Mouse (Mus musculus) MEL (cell line): ENCODE measurements around the gene Gabpa.

Experiments
- CHD1 ChIP-seq: IDR thresholded peaks from 2 replicates; pipeline ENCODE4 v1.6.1; 2012; ENCODE audit warnings: low read depth, mild to moderate bottlenecking, inconsistent platforms, low read length, improper control_type of control experiment
- CHD2 ChIP-seq: IDR thresholded peaks from 2 replicates; pipeline ENCODE4 v1.6.1; 2011; ENCODE audit warnings: low read length, improper control_type of control experiment
- CTCF ChIP-seq, 3 experiments: IDR thresholded peaks in 2 of 3; conservative IDR thresholded peaks in 1 of 3; 2 replicates each; pipeline ENCODE4 v1.5.1; 2011 to 2012; ENCODE audit warnings: low read length in 3 of 3, low read depth in 2 of 3, mild to moderate bottlenecking in 2 of 3, improper control_type of control experiment in 1 of 3, inconsistent platforms in 1 of 3, mixed read lengths in 1 of 3, moderate library complexity in 1 of 3; ENCODE audit not compliant: control insufficient read depth in 1 of 3, insufficient read depth in 1 of 3, poor library complexity in 1 of 3, severe bottlenecking in 1 of 3
- EP300 ChIP-seq, 2 experiments: IDR thresholded peaks; 2 replicates each; pipeline ENCODE4 v1.6.1; 2011; ENCODE audit warnings: improper control_type of control experiment in 2 of 2, low read length in 2 of 2, low read depth in 1 of 2, mild to moderate bottlenecking in 1 of 2
- GATA1 ChIP-seq: IDR thresholded peaks from 2 replicates; pipeline ENCODE4 v1.6.1; 2011; ENCODE audit warnings: low read depth, low read length, improper control_type of control experiment
- JUND ChIP-seq: IDR thresholded peaks from 2 replicates; pipeline ENCODE4 v1.6.1; 2011; ENCODE audit warnings: low read depth, mild to moderate bottlenecking, improper control_type of control experiment, low read length
- MYC ChIP-seq: IDR thresholded peaks from 2 replicates; pipeline ENCODE4 v1.6.1; 2011; ENCODE audit warnings: low read depth, mild to moderate bottlenecking, low read length, improper control_type of control experiment, moderate library complexity
- NELFE ChIP-seq: IDR thresholded peaks from 2 replicates; pipeline ENCODE4 v1.6.1; 2011; ENCODE audit warnings: low read depth, low read length, improper control_type of control experiment
- POLR2A ChIP-seq, 2 experiments: IDR thresholded peaks; 2 replicates each; pipeline ENCODE4 v1.6.1; 2011 to 2012; ENCODE audit warnings: low read length in 2 of 2, mild to moderate bottlenecking in 2 of 2, control low read depth in 1 of 2, improper control_type of control experiment in 1 of 2, low read depth in 1 of 2, moderate library complexity in 1 of 2; ENCODE audit not compliant: control insufficient read depth in 1 of 2, insufficient read depth in 1 of 2, poor library complexity in 1 of 2
- POLR2AphosphoS5 ChIP-seq: IDR thresholded peaks from 2 replicates; pipeline ENCODE4 v1.6.1; 2012; ENCODE audit warnings: low read depth, borderline replicate concordance, mild to moderate bottlenecking, inconsistent platforms, low read length, moderate library complexity, mixed read lengths
- RCOR1 ChIP-seq: IDR thresholded peaks from 2 replicates; pipeline ENCODE4 v1.6.1; 2012; ENCODE audit warnings: low read depth, mild to moderate bottlenecking, inconsistent platforms, low read length, improper control_type of control experiment
- TAL1 ChIP-seq: IDR thresholded peaks from 2 replicates; pipeline ENCODE4 v1.6.1; 2012; ENCODE audit warnings: mild to moderate bottlenecking, inconsistent platforms, low read length, moderate library complexity, mixed read lengths
- ZC3H11A ChIP-seq: IDR thresholded peaks from 2 replicates; pipeline ENCODE4 v1.6.1; 2012; ENCODE audit warnings: low read depth, mild to moderate bottlenecking, inconsistent platforms, low read length, improper control_type of control experiment
- ZKSCAN1 ChIP-seq: IDR thresholded peaks from 2 replicates; pipeline ENCODE4 v1.6.1; 2012; ENCODE audit warnings: low read depth, mild to moderate bottlenecking, inconsistent platforms, low read length, improper control_type of control experiment, moderate library complexity

DNA sequence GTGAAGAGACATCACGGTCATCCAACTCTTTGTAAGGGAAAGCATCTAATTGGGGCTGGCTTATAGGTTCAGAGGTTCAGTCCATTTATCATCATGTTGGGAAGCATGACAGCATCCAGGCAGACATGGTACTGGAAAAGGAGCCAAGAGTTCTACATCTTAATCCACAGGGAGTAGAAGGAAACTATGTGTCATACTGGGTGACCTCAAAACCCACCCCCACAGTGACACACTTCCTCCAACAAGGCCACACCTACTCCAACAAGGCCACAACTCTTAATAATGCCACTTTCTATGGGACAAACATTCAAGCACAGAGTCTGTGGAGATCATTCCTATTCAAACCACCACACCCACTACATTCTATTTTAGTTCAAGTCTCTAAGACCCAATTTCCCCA is 24.5 kb upstream of the Gabpa start:
- TF ChIP-seq CTCF (IDR thresholded peaks at IDR 0.05 in 2 of 3, conservative IDR thresholded peaks at IDR 0.05 in 1 of 3; ENCODE audit: control insufficient read depth in 1 of 3, insufficient read depth in 1 of 3, low read depth in 2 of 3, low read length in 3 of 3, poor library complexity in 1 of 3, severe bottlenecking in 1 of 3) (no peak), CHD2 (no peak), GATA1 (no peak), POLR2A (IDR thresholded peaks at IDR 0.05; ENCODE audit: control insufficient read depth in 1 of 2, insufficient read depth in 1 of 2, low read depth in 1 of 2, low read length in 2 of 2, poor library complexity in 1 of 2) (no peak), JUND (no peak), NELFE (no peak), MYC (no peak), TAL1 (no peak), ZKSCAN1 (no peak), POLR2AphosphoS5 (no peak), CHD1 (no peak), RCOR1 (no peak), ZC3H11A (no peak), EP300 (IDR thresholded peaks at IDR 0.05; ENCODE audit: low read depth in 1 of 2, low read length in 2 of 2) (no peak)
